Mouse (Mus musculus): ENCODE measurements around the gene Frmd8.

- TF ChIP-seq CTCF (IDR thresholded peaks at IDR 0.05; ENCODE audit: borderline replicate concordance, extremely low read depth, insufficient read depth, insufficient read length) (no peak), POLR2A (IDR thresholded peaks at IDR 0.05; ENCODE audit: borderline replicate concordance, extremely low read depth, insufficient read depth, insufficient read length, poor library complexity, severe bottlenecking) (peak; percentile 63; the same call in 1 of the 2 replicates)
These were observed 71.8 kb downstream of the Frmd8 start for GRCm38 (mm10) chr19:5803041-5803880.
